Mouse (Mus musculus): ENCODE results near the gene Stbd1. TPM values are rescaled to one million over a fixed set of nuclear protein-coding genes. Genes with fewer than 3 reads are reported as not detected.

The Stbd1 gene
- total and polyA plus RNA-seq, 3 experiments, result 0.11 TPM; not detected in 2

DNA sequence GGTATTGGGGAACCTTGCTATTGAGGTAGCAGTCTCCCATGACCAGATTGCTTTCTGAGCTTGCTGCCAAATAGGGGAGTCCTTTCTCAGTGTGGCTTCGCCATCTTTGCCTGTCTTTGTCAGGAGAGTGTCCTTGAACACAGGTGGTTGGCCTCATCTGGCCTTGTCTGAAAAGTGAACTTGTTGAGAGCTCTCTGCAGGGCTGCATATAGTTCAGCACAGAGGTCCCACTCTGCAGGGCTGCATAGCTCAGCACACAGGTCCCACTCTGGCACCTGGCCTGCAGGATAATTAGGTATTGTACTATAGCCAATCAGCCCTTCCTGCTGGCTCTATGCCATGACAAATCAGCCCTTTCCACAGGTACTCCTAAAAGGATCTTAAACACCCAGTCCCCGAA, 42.6 kb upstream of the Stbd1 start:
- H3K9me3 ChIP-seq (replicated peaks), result no peaks in the 10 kb centered on the region
- no peak overlapping the region for H3K4me3 ChIP-seq (ENCODE audit: low read depth, low read length)
- TF ChIP-seq POLR2AphosphoS5 (IDR thresholded peaks at IDR 0.05; ENCODE audit: insufficient replicate concordance, low read depth, low read length) (no peak), GATA1 (IDR thresholded peaks at IDR 0.05; ENCODE audit: borderline replicate concordance, low read length) (no peak), GATA2 (IDR thresholded peaks at IDR 0.05; ENCODE audit: borderline replicate concordance, low read depth, low read length) (no peak), TAL1 (conservative IDR thresholded peaks at IDR 0.05; ENCODE audit: low read depth, low read length) (no peak), CTCF (IDR thresholded peaks at IDR 0.05; ENCODE audit: low read depth, low read length) (no peak)
- no peaks in the 10 kb centered on the region for H3K4me1 ChIP-seq (ENCODE audit: insufficient read depth, low read depth, low read length)
- no peak for DNase-seq (ENCODE audit: low spot score)
- no peak for ATAC-seq (ENCODE audit: extremely low read depth, insufficient number of reproducible peaks, low FRiP score, poor library complexity, severe bottlenecking)
- H3K27me3 ChIP-seq (ENCODE audit: insufficient read depth, low read length), result peaks cover 9% of the 10 kb centered on the region
- no peaks in the 10 kb centered on the region for H3K36me3 ChIP-seq (replicated peaks)

DNA sequence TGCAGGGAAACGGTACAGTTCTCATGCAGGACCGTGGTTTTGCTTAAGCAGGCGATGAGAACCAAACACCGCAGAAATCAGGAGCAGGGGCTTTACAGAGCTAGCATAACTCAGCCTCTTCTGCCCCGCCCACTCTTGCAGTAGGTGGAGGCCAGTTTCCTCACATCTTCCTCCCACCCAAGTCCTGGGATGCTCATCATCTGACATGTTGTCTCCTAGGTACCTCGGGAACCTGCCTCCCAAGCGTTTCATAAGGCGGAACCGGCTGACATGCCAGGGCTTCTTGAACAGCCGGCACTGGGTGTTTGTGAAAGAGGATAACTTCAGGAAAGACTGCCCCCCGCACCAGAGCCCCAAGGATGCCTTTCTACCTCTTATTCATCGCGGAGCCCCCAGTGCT, 40.8 kb upstream of the Stbd1 start:
- no peak for TF ChIP-seq TAL1 (conservative IDR thresholded peaks at IDR 0.05; ENCODE audit: low read depth, low read length)
- no peak for TF ChIP-seq GATA1 (IDR thresholded peaks at IDR 0.05; ENCODE audit: borderline replicate concordance, low read length)
- TF ChIP-seq GATA2 (IDR thresholded peaks at IDR 0.05; ENCODE audit: borderline replicate concordance, low read depth, low read length), result no peak
- TF ChIP-seq POLR2AphosphoS5 (IDR thresholded peaks at IDR 0.05; ENCODE audit: insufficient replicate concordance, low read depth, low read length), result no peak
- no peak for TF ChIP-seq CTCF (IDR thresholded peaks at IDR 0.05; ENCODE audit: low read depth, low read length)
- DNase-seq (ENCODE audit: low spot score) (no peak), ATAC-seq (ENCODE audit: extremely low read depth, insufficient number of reproducible peaks, low FRiP score, poor library complexity, severe bottlenecking) (no peak)
- no peaks in the 10 kb centered on the region for H3K9me3 ChIP-seq (replicated peaks)
- H3K27me3 ChIP-seq (ENCODE audit: insufficient read depth, low read length), result peaks cover 9% of the 10 kb centered on the region
- no peaks in the 10 kb centered on the region for H3K36me3 ChIP-seq (replicated peaks)
- no peak overlapping the region for H3K4me3 ChIP-seq (ENCODE audit: low read depth, low read length)
- H3K4me1 ChIP-seq (ENCODE audit: insufficient read depth, low read depth, low read length), result no peaks in the 10 kb centered on the region

DNA sequence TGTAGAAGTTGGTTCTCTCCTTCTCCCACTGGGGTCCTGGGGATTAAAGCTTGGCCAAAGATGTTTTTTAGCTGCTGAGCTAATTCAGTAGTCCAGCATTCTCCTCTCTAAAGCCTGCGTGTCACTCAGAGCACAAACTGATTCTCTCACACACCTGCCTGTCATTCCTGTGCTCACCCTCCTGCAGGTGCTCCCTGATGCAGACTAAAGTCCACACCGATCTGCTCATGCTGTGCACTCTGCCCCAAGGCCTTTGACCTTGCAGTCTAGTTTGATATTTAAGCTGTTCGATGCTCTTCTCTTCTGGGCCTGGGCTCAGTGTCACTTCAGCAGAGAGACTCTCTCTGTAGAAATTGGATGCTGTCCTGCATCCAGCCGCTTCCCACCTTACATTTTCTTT, 31.6 kb upstream of the Stbd1 start:
- Histone ChIP-seq H3K4me1 (ENCODE audit: insufficient read depth, low read depth, low read length) (no peaks in the 10 kb centered on the region), H3K9me3 (replicated peaks) (no peaks in the 10 kb centered on the region), H3K4me3 (ENCODE audit: low read depth, low read length) (no peak overlapping the region), H3K36me3 (replicated peaks) (no peaks in the 10 kb centered on the region), H3K27me3 (ENCODE audit: insufficient read depth, low read length) (peaks cover 5% of the 10 kb centered on the region)
- TF ChIP-seq CTCF (IDR thresholded peaks at IDR 0.05; ENCODE audit: low read depth, low read length) (no peak), GATA2 (IDR thresholded peaks at IDR 0.05; ENCODE audit: borderline replicate concordance, low read depth, low read length) (no peak), POLR2AphosphoS5 (IDR thresholded peaks at IDR 0.05; ENCODE audit: insufficient replicate concordance, low read depth, low read length) (no peak), GATA1 (IDR thresholded peaks at IDR 0.05; ENCODE audit: borderline replicate concordance, low read length) (no peak), TAL1 (conservative IDR thresholded peaks at IDR 0.05; ENCODE audit: low read depth, low read length) (no peak)
- ATAC-seq (ENCODE audit: extremely low read depth, insufficient number of reproducible peaks, low FRiP score, poor library complexity, severe bottlenecking) (no peak), DNase-seq (ENCODE audit: low spot score) (no peak)

DNA sequence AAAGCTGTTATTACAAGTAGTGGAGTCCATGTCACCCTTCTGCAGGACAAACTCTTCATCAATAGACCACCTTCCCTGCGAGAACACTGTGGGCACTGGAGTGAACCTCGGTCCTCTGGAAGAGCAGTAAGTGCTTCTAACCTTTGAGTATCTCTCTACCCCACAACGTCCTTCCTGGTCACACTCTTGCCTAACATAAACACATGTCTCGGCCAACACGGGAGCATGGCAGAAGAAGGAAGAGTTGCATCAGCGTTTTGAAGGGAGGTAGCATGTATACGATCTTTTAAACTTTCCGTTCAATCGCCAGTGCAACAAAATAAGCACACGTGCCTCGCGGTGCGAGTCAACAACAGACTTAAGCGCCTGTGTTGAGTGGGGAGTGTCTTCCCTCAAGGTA, 23.3 kb upstream of the Stbd1 start:
- ATAC-seq (ENCODE audit: extremely low read depth, insufficient number of reproducible peaks, low FRiP score, poor library complexity, severe bottlenecking), result no peak
- H3K36me3 ChIP-seq (replicated peaks), result no peaks in the 10 kb centered on the region
- H3K4me3 ChIP-seq (ENCODE audit: low read depth, low read length), result no peak overlapping the region
- no peaks in the 10 kb centered on the region for H3K9me3 ChIP-seq (replicated peaks)
- no peak for DNase-seq (ENCODE audit: low spot score)
- TF ChIP-seq GATA1 (IDR thresholded peaks at IDR 0.05; ENCODE audit: borderline replicate concordance, low read length), result no peak
- no peak for TF ChIP-seq GATA2 (IDR thresholded peaks at IDR 0.05; ENCODE audit: borderline replicate concordance, low read depth, low read length)
- TF ChIP-seq POLR2AphosphoS5 (IDR thresholded peaks at IDR 0.05; ENCODE audit: insufficient replicate concordance, low read depth, low read length), result no peak
- no peak for TF ChIP-seq TAL1 (conservative IDR thresholded peaks at IDR 0.05; ENCODE audit: low read depth, low read length)
- TF ChIP-seq CTCF (IDR thresholded peaks at IDR 0.05; ENCODE audit: low read depth, low read length), result no peak
- no peaks in the 10 kb centered on the region for H3K27me3 ChIP-seq (ENCODE audit: insufficient read depth, low read length)
- no peaks in the 10 kb centered on the region for H3K4me1 ChIP-seq (ENCODE audit: insufficient read depth, low read depth, low read length)

DNA sequence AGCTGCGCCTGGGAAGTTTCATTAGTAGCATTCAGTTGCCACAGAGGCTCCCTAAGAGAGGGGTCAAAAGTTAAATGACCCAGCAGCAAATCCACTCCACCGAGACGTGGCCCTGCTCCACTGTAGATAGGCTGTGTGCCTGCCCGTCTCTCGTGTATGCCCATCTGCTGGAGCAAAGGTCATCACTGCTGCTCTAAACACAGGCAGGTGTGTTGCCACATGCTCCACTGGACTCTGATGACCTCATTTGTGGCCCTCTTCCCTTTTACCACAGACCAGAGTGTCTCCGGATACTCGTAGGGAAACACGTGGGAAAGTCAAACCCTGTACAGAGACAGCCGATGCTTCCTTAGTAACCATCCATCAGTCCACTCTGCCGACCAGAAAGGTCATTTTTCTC, 16.9 kb upstream of the Stbd1 start:
- H3K4me3 ChIP-seq (ENCODE audit: low read depth, low read length), result no peak overlapping the region
- TF ChIP-seq TAL1 (conservative IDR thresholded peaks at IDR 0.05; ENCODE audit: low read depth, low read length) (no peak), GATA1 (IDR thresholded peaks at IDR 0.05; ENCODE audit: borderline replicate concordance, low read length) (no peak), POLR2AphosphoS5 (IDR thresholded peaks at IDR 0.05; ENCODE audit: insufficient replicate concordance, low read depth, low read length) (no peak), CTCF (IDR thresholded peaks at IDR 0.05; ENCODE audit: low read depth, low read length) (no peak), GATA2 (IDR thresholded peaks at IDR 0.05; ENCODE audit: borderline replicate concordance, low read depth, low read length) (no peak)
- DNase-seq (ENCODE audit: low spot score) (no peak), ATAC-seq (ENCODE audit: extremely low read depth, insufficient number of reproducible peaks, low FRiP score, poor library complexity, severe bottlenecking) (no peak)
- no peaks in the 10 kb centered on the region for H3K9me3 ChIP-seq (replicated peaks)
- H3K36me3 ChIP-seq (replicated peaks), result no peaks in the 10 kb centered on the region
- H3K27me3 ChIP-seq (ENCODE audit: insufficient read depth, low read length), result peaks cover 8% of the 10 kb centered on the region
- H3K4me1 ChIP-seq (ENCODE audit: insufficient read depth, low read depth, low read length), result no peaks in the 10 kb centered on the region

DNA sequence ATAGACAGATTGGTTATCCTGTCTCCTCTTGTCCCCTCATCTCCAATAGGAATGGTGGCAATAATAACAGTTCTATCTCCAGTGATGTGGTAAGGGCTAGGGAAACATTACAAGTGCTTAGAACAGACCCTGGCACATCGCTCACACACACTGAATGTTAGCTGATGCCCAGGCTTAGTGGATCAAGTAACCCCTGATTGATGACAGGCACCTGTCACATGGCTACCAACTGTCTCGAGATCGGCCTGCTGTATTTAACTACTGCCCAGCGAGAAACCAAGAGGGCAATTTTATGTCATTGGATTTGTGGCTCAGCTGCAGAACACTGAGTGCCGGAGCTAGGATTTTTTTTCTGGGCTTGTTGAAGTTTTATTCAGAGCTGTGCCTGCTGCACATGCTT, 7.8 kb upstream of the Stbd1 start:
- Histone ChIP-seq H3K9me3 (replicated peaks) (no peaks in the 10 kb centered on the region), H3K4me3 (ENCODE audit: low read depth, low read length) (no peak overlapping the region), H3K4me1 (ENCODE audit: insufficient read depth, low read depth, low read length) (no peaks in the 10 kb centered on the region), H3K36me3 (replicated peaks) (no peaks in the 10 kb centered on the region), H3K27me3 (ENCODE audit: insufficient read depth, low read length) (peaks cover 2% of the 10 kb centered on the region; the same call in 1 of the 2 replicates)
- TF ChIP-seq GATA2 (IDR thresholded peaks at IDR 0.05; ENCODE audit: borderline replicate concordance, low read depth, low read length) (no peak), TAL1 (conservative IDR thresholded peaks at IDR 0.05; ENCODE audit: low read depth, low read length) (no peak), CTCF (IDR thresholded peaks at IDR 0.05; ENCODE audit: low read depth, low read length) (no peak), GATA1 (IDR thresholded peaks at IDR 0.05; ENCODE audit: borderline replicate concordance, low read length) (no peak), POLR2AphosphoS5 (IDR thresholded peaks at IDR 0.05; ENCODE audit: insufficient replicate concordance, low read depth, low read length) (no peak)
- ATAC-seq (ENCODE audit: extremely low read depth, insufficient number of reproducible peaks, low FRiP score, poor library complexity, severe bottlenecking) (no peak), DNase-seq (ENCODE audit: low spot score) (no peak)

All from G1E (cell line).